Comparison of ENCODE assay signal across 17 mouse cellular contexts in the genomic region with DNA sequence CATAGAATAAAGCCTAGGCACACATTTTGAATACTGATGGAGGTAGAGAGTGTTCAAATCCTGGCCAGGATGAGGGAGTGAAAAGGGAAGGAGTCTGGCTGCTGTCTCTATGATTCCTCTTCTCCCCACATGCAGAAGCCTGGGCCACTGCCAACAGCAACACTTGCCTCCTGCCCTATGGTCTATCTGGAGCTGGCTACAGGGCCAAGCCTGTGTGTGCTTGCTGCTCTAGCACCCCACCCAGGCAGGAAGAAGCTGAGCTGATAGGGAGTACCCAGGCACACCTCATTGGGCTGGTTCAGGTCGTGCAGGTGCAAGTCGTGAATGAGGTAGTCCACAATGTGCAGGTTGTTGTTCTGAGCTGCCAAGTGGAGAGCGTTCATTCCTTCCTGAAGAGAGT. TPM values are rescaled to one million over a fixed set of nuclear protein-coding genes. Genes with fewer than 3 reads are reported as not detected.
A peak's percentile ranks its signal among the peaks of the same experiment; 100 is the strongest.
DNase-seq lines count a peak whose midpoint lies in the region; TF ChIP-seq lines count a peak whose summit lies in the region.
"Had no signal": no experiment of that assay in that cellular context is flagged by ENCODE, and none has a peak within 500 bp of the region (broad histone marks: within the 10 kb centered on the region; RNA-seq: fewer than 3 reads in every experiment).

No protein-coding gene starts in this region.

- WGBS in large intestine, adult 2 months: 21% methylated on average over 3 of the region's 3 CpGs

- TF ChIP-seq POLR2A in brain, embryonic 14.5 days (IDR thresholded peaks at IDR 0.05; ENCODE audit: borderline replicate concordance, extremely low read depth, insufficient read depth, insufficient read length, poor library complexity, severe bottlenecking): no peak

- peak; percentile 59 for DNase-seq in adrenal gland, postnatal 14 days
- DNase-seq in adrenal gland, adult (ENCODE audit: inconsistent age in 2 of 2, low spot score in 1 of 2): no peak
- DNase-seq in left cerebral cortex, postnatal 4 days: peak; percentile 24
- DNase-seq in left cerebral cortex, postnatal 25 days (ENCODE audit: low spot score in 2 of 2): no peak
- peak; percentile 9 for DNase-seq in brain, embryonic 14.5 days (ENCODE audit: low read depth)
- peak; percentile 81 for DNase-seq in large intestine, adult 2 months (ENCODE audit: low read depth, low spot score)
- no peak for DNase-seq in spleen, postnatal 14 days (ENCODE audit: low spot score in 2 of 2)
- no peak for DNase-seq in thymus, postnatal 14 days
- DNase-seq: cerebellum, postnatal 36 days; gastrocnemius, postnatal 14 days; kidney, adult 9 months; retina, postnatal 1 day had no signal

- no peak for TF ChIP-seq CTCF in brain, embryonic 14.5 days (IDR thresholded peaks at IDR 0.05; ENCODE audit: borderline replicate concordance, extremely low read depth, insufficient read depth, insufficient read length)

- intact Hi-C loops in left cerebral cortex, postnatal 4 days (cut with DNase I): no loop called here
- intact Hi-C loops in left cerebral cortex, postnatal 25 days (cut with DNase I): no loop called here

RNA-seq across cellular contexts. Expression of gene Ankdd1b, which starts 16.7 kb away (rescaled TPM):
- 0.83 and 1.1 TPM in 2 replicates for total RNA-seq in adrenal gland, postnatal 14 days (2021)
- not detected for total RNA-seq in left cerebral cortex, postnatal 4 days (2021)
- under 1 TPM; 0.21 to 0.23 TPM for total RNA-seq in left cerebral cortex, postnatal 25 days (2021)
- 0.04 TPM in 1 of 2 replicates, not detected in the other for polyA plus RNA-seq in brain, embryonic 14.5 days (2012; rRNA removed)
- polyA plus RNA-seq in large intestine, adult 2 months (2012; rRNA removed): 0.11 and 0.25 TPM in 2 replicates
- polyA plus RNA-seq: forebrain, embryonic 16.5 days; midbrain, embryonic 11.5 days had no signal

RNA-seq across cellular contexts. Expression of gene Gm17622, which starts 36.2 kb away (rescaled TPM):
- not detected in 2 replicates for total RNA-seq in adrenal gland, postnatal 14 days (2021)
- total RNA-seq in left cerebral cortex, postnatal 4 days (2021): not detected
- not detected for total RNA-seq in left cerebral cortex, postnatal 25 days (2021)
- polyA plus RNA-seq in brain, embryonic 14.5 days (2012; rRNA removed): not detected in 2 replicates
- not detected in 2 replicates for polyA plus RNA-seq in large intestine, adult 2 months (2012; rRNA removed)
- total RNA-seq: gastrocnemius, postnatal 14 days; left cerebral cortex, adult 8-10 months had no signal
- polyA plus RNA-seq: forebrain, embryonic 16.5 days; hindbrain, embryonic 12.5 days; liver, embryonic 14.5 days; midbrain, embryonic 11.5 days had no signal

Comparison
In these comparisons a context has a peak if more than half of its experiments do, and no peak if none do; other contexts are left out.
1. DNase-seq: peak in adrenal gland, postnatal 14 days (single experiment), left cerebral cortex, postnatal 4 days (single experiment), brain, embryonic 14.5 days (single experiment) and large intestine, adult 2 months (single experiment); none in adrenal gland, adult (0 of 2), left cerebral cortex, postnatal 25 days (0 of 2), spleen, postnatal 14 days (0 of 2) and thymus, postnatal 14 days (single experiment).